Mouse (Mus musculus) left cerebral cortex, adult 2 months (tissue): ENCODE results near the gene Atp5j2. TPM values are rescaled to one million over a fixed set of nuclear protein-coding genes. Genes with fewer than 3 reads are reported as not detected.

Experiments
- DNase-seq, 2 experiments: peaks; one replicate each; pipeline ENCODE4 v3.0.0; 2021 to 2022; ENCODE audit warnings: low spot score in 2 of 2, mixed read lengths in 1 of 2; ENCODE audit errors: extremely low spot score in 1 of 2
- H3K27ac ChIP-seq: fragments of 200-600 bp; 2 replicates; pipeline ENCODE4 v1.8.1; 2022
- H3K4me3 ChIP-seq: fragments of 200-600 bp; 2 replicates; pipeline ENCODE4 v1.8.1; 2022
- CTCF ChIP-seq: fragments of 200-600 bp; IDR thresholded peaks from 2 replicates; pipeline ENCODE4 v1.8.1; 2022; ENCODE audit warnings: antibody characterized with exemption, mild to moderate bottlenecking, moderate library complexity
- intact Hi-C: fragments of 180-260 bp; cut with DNase I; formaldehyde crosslinking; loops from one replicate; pipeline ENCODE4 v1.15.1; 2025
- total RNA-seq, 2 experiments: library from RNA; stranded (reverse); gene quantifications; 2 replicates each; pipeline ENCODE4 v1.2.3; 2021

Gene Atp5j2
- total RNA-seq, 2 experiments from 2014 or later: 217 to 220 TPM

DNA sequence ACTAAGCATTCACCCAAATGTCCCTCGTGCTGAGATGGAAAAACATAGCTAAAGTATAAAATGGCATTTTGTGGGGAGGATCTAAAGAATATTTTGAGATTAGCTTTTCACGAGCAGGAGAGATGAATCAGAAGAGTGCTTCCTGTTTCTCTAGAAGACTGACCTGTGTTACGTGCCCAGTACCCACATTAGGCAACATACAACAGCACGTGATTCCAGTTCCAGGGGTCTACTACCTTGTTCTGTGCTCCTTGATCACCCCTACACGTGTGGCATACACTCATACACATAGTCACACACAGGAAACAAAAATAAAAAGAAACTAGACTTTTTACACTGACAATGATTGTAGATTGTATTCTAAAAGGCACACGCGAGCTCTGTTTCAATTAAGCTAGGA is 8.5 kb upstream of the Atp5j2 start:
- intact Hi-C loops: no loop called here
- DNase-seq: no peak
- no peak for TF ChIP-seq CTCF

GRCm38 (mm10) chr5:145190875-145191798 is 725 bp downstream of the Atp5j2 start:
- Histone ChIP-seq H3K27ac (peak overlapping the region; percentile 97), H3K4me3 (peak overlapping the region; percentile 97)
- intact Hi-C loops: loop anchor here (1.0 kb wide), 1 partner anchor 24 kb away; the partner anchor contains the start of genes Cpsf4 and Ptcd1
- TF ChIP-seq CTCF: no peak
- DNase-seq: peak; percentile 92 to 93

More for the DNA sequence above, 8.5 kb upstream of the Atp5j2 start:
- no peak overlapping the region for H3K27ac ChIP-seq
- H3K4me3 ChIP-seq: peak overlapping the region; percentile 80

DNA sequence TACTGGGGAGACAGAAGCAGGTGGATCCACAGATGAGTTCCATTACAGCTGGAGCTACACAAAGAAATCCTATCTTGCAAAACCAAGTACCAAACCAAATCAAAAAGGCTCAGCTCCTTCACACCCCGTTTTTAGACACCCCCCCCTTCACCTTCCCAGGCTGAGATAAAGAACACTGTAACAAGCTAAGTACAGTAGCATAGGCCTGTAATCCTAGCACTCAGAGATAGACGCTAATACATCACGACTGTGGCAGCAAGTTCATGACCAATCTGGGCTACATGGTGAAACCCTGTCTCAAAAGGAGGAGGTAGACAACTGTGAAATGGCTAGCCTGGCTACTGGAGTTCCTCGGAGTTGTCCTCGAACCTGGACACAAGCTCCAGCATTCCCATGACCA is 1.5 kb downstream of the Atp5j2 start:
- no peak for TF ChIP-seq CTCF
- DNase-seq: no peak
- Histone ChIP-seq H3K27ac (peak overlapping the region; percentile 97), H3K4me3 (peak overlapping the region; percentile 97)
- intact Hi-C loops: no loop called here

DNA sequence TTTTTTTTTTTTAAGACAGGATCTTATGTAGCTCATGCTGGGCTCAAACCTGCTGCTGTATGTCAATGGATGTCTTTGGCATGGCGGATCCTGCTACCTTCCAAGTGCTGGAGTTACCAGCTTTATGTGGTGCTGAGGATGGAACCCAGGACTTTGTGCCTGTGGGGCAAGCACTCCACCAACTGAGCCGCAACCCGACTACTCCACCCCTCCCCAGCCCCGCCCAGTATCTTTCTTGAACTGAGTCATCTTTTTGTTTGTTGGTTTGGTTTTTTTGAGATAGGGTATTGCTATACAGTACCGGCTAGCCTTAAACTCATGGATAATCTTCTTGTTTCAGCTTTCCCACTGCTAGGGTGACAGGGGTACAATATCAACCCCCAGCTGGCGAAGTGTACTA is 2.4 kb downstream of the Atp5j2 start:
- H3K27ac ChIP-seq: no peak overlapping the region
- intact Hi-C loops: no loop called here
- TF ChIP-seq CTCF: no peak
- no peak for DNase-seq
- no peak overlapping the region; the same call in 1 of the 2 replicates for H3K4me3 ChIP-seq

DNA sequence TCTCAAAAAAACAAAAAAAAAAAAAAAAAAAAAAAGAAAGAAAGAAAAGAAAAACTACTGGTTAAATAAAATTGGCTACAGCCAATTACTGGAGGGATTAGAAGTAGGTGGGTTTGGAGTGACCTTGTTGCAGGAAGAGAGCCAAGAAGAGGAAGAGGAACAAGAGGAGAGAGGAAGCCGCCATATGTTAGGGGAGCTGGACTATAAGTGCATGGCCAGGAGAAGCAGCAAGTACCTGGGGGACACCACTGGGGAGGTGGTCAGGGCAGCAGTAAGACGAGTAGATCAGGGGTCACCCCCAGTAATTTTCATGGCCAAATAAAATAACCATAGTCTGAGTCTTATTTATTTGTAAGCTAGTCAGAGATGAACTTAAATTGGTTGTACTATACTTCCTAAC is 6.6 kb downstream of the Atp5j2 start:
- no peak overlapping the region for H3K4me3 ChIP-seq
- no peak for TF ChIP-seq CTCF
- DNase-seq: no peak
- intact Hi-C loops: no loop called here
- no peak overlapping the region for H3K27ac ChIP-seq

GRCm38 (mm10) chr5:145178461-145178980 is 13.3 kb downstream of the Atp5j2 start:
- no peak for TF ChIP-seq CTCF
- Histone ChIP-seq H3K4me3 (no peak overlapping the region), H3K27ac (no peak overlapping the region)
- DNase-seq: no peak
- intact Hi-C loops: no loop called here

DNA sequence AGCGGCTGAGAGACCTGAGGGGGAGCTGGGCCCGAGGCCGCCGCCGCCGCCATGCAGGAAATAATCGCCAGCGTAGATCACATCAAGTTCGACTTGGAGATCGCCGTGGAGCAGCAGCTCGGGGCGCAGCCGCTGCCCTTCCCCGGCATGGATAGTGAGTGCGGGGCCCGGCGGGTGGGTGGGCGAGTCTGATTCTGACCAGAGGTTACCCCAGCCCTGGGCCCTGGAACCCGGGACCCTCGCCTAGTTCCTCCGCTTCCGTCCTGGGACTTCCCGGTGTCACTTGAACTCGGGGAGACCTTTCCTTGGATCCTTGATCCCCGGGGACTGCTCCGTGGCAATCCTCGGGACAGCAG is 24.6 kb downstream of the Atp5j2 start:
- intact Hi-C loops: loop anchor here (1.0 to 2.0 kb wide), 3 partner anchors 24 to 37 kb away; partner anchors contain the start of genes Bud31, Pdap1 and Zkscan5
- peak overlapping the region; percentile 85 for H3K27ac ChIP-seq
- DNase-seq: no peak

DNA sequence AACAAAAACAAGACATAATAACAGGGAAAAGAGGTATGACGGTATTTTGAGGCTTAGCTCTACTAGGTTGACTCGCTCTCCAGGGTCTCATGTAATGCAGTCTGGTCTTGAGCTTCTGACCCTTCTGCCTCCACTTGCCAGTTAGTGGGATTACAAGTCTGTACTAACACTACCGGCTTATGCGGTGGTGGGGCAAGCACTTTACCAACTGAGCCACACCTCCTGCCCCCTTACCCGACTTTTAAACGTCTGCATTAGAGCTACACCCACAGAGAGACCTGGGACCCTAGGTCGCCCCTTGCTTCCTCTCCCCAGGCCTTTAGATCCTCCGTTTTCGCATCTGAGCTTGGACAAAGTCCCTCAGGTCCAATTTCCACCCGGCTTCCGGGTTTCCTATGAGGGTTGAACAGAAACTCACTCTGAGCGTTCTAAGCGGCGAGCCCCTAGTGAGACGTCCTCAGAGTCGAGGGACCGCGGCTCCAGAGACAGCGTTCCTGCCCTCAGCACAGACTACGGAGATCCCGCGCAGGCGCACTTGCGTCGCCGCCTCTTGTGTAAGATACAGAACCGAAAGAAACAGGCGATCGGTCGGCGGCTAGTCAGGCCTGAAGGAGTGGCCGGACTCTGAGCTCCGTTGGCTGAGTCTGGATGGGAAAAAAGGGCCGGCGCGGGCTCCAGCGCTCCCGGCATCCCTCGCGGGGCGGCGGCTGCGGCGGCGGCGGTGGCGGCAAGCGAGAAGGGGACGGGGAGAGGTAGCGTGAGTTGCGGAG is 25.1 kb downstream of the Atp5j2 start, which contains the start of the genes Ptcd1 and Cpsf4:
TSS of gene Ptcd1 (minus strand) at position 573 of the 770 bp plus-strand sequence.
TSS of gene Cpsf4 (plus strand) at position 678 of the 770 bp plus-strand sequence.
- TF ChIP-seq CTCF: no peak; the same call in 1 of the 2 replicates
- DNase-seq: peak; percentile 98
- peak within 1 kb of the TSS; percentile 87 for H3K27ac ChIP-seq
- H3K4me3 ChIP-seq: peak within 1 kb of the TSS; percentile 67
- intact Hi-C loops: loop anchor here (1.0 to 2.0 kb wide), 3 partner anchors 25 to 38 kb away; partner anchors contain the start of genes Bud31, Pdap1 and Zkscan5

More for the DNA sequence above, 24.6 kb downstream of the Atp5j2 start:
- peak overlapping the region; percentile 67 for H3K4me3 ChIP-seq
- TF ChIP-seq CTCF: no peak

GRCm38 (mm10) chr5:145165184-145165583 is 26.7 kb downstream of the Atp5j2 start:
- no peak for TF ChIP-seq CTCF
- H3K27ac ChIP-seq: no peak overlapping the region
- no peak overlapping the region for H3K4me3 ChIP-seq
- no peak for DNase-seq
- intact Hi-C loops: no loop called here

GRCm38 (mm10) chr5:145164710-145165109 is 27.2 kb downstream of the Atp5j2 start:
- DNase-seq: no peak
- intact Hi-C loops: no loop called here
- H3K27ac ChIP-seq: no peak overlapping the region
- no peak overlapping the region for H3K4me3 ChIP-seq
- no peak for TF ChIP-seq CTCF

DNA sequence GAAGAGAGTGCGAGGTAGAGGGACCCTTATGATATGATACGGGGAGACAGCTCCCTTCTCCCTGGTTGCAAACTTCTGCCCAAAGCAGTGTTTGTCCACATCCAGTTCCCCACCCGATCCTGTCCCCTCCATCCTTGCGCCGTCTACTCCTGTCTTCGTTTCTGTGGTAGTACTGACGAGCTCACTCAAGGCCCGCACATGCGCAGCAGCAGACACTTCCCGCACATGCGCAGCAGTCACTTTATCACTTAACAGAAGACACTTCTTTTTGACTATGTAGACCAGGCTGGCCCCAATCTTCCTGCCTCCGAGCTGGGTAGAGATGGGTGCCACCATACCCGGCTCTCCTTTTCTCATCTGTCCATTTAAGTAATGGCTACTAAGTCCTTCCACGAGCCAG is 30.5 kb downstream of the Atp5j2 start:
- DNase-seq: no peak
- Histone ChIP-seq H3K27ac (no peak overlapping the region), H3K4me3 (no peak overlapping the region)
- intact Hi-C loops: no loop called here
- no peak for TF ChIP-seq CTCF
